Mouse (Mus musculus): ENCODE measurements around the gene Ppip5k1. TPM values are rescaled to one million over a fixed set of nuclear protein-coding genes. Genes with fewer than 3 reads are reported as not detected.

Gene Ppip5k1
- total RNA-seq, 2 experiments from 2014 or later = 40.0 to 51.3 TPM

Other genes with a start within 250 kb of the Ppip5k1 start
- gene Tgm7, start 245.6 kb downstream of the Ppip5k1 start, total RNA-seq (2021) = not detected
- gene Adal, start 215.0 kb downstream of the Ppip5k1 start, total RNA-seq (2021) = 10 to 100 TPM; 14.5 to 15.4 TPM
- 10 to 100 TPM; 10.4 to 11.8 TPM for gene Lcmt2, start 214.7 kb downstream of the Ppip5k1 start, total RNA-seq (2021)
- 10 to 100 TPM; 23.9 to 36.8 TPM for gene Tubgcp4, start 184.7 kb downstream of the Ppip5k1 start, total RNA-seq (2021)
- gene Zscan29, start 184.3 kb downstream of the Ppip5k1 start, total RNA-seq (2021) = 10 to 100 TPM; 13.4 to 16.4 TPM
- 10 to 100 TPM; 46.0 to 68.0 TPM for gene Trp53bp1, start 84.0 kb downstream of the Ppip5k1 start, total RNA-seq (2021)
- gene Map1a, start 65.8 kb downstream of the Ppip5k1 start, total RNA-seq (2021) = 10 to 100 TPM in 1 of 2 experiments, 1 to 10 TPM in 1; 8.5 to 13.1 TPM
- 10 to 100 TPM in 1 of 2 experiments, 1 to 10 TPM in 1; 9.0 to 10.9 TPM for gene Ckmt1, start 2.3 kb upstream of the Ppip5k1 start, total RNA-seq (2021)
- not detected for gene Strc, start 31.8 kb upstream of the Ppip5k1 start, total RNA-seq (2021)
- 100 to 1,000 TPM; 285 to 303 TPM for gene Pdia3, start 58.4 kb upstream of the Ppip5k1 start, total RNA-seq (2021)
- gene Catsper2, start 58.4 kb upstream of the Ppip5k1 start, total RNA-seq (2021) = 1 to 10 TPM; 2.2 to 4.3 TPM
- under 1 TPM; 0.18 to 0.66 TPM for gene Ell3, start 88.9 kb upstream of the Ppip5k1 start, total RNA-seq (2021)
- gene Serf2, start 93.8 kb upstream of the Ppip5k1 start, total RNA-seq (2021) = 100 to 1,000 TPM; 346 to 350 TPM
- 10 to 100 TPM; 29.1 to 39.9 TPM for gene Hypk, start 97.9 kb upstream of the Ppip5k1 start, total RNA-seq (2021)
- gene Serinc4, start 101.4 kb upstream of the Ppip5k1 start, total RNA-seq (2021) = under 1 TPM in 1 of 2 experiments, not detected in 1; 0.24 TPM
- gene Mfap1b, start 118.7 kb upstream of the Ppip5k1 start, total RNA-seq (2021) = 10 to 100 TPM; 24.9 to 26.8 TPM
- 10 to 100 TPM; 24.5 to 25.7 TPM for gene Mfap1a, start 151.3 kb upstream of the Ppip5k1 start, total RNA-seq (2021)
- 10 to 100 TPM in 1 of 2 experiments, 1 to 10 TPM in 1; 6.3 to 10.9 TPM for gene Wdr76, start 151.3 kb upstream of the Ppip5k1 start, total RNA-seq (2021)